Mouse (Mus musculus): Measurements from ENCODE around the gene Alpl.

Gene Alpl

GRCm38 (mm10) chr4:137719378-137720077 is 76.7 kb downstream of the Alpl start:
- DNase-seq (ENCODE audit: low read depth, low spot score) = peak; percentile 44

DNA sequence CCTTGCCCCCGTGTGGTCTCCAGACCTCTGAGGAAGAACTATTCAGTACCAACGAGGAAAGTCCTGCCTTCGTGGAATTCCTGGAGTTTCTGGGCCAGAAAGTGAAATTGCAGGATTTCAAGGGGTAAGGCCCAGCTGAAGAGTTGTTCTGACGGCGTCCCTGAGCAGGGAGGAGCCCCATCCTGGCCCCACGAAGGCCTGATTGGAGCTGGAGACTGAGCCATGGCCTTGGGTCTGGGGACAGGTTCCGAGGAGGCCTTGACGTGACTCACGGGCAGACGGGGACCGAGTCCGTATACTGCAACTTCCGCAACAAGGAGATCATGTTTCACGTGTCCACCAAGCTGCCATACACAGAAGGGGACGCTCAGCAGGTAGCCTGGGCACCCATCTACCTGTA is 78.5 kb downstream of the Alpl start:
- DNase-seq (ENCODE audit: low read depth, low spot score) = no peak

GRCm38 (mm10) chr4:137717005-137717404 is 79.2 kb downstream of the Alpl start:
- DNase-seq (ENCODE audit: low read depth, low spot score) = no peak

DNA sequence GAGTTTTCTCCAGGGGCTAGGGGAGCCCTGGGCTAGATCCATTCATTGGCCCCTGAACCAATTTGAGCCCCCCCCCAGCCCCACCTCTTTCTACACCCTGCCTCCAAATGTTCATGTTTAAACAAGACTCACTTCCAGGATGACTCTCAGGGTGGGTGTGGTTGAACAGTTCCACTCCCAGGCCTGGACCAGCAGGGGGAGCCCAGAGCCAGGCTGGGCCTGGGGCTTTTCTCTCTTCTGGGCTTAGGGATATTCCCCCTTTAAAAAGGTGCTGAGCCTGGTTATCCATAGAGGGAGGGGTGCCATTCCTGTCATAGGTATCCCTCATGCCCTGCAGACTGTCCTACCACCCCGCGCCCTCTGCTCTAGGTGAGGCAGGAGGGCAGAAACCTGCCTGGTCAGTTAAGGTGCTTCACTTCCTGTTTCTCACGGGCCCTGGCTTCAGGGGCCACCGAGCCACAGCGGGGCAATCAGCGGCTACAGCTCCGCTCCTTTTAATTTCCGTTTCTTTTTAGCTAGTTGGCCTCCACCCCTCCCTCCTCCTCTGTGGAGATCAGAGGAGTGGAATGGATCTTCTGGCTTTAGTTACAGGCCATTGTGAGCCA is 82.1 kb downstream of the Alpl start:
- DNase-seq (ENCODE audit: low read depth, low spot score) = peak; percentile 66

DNA sequence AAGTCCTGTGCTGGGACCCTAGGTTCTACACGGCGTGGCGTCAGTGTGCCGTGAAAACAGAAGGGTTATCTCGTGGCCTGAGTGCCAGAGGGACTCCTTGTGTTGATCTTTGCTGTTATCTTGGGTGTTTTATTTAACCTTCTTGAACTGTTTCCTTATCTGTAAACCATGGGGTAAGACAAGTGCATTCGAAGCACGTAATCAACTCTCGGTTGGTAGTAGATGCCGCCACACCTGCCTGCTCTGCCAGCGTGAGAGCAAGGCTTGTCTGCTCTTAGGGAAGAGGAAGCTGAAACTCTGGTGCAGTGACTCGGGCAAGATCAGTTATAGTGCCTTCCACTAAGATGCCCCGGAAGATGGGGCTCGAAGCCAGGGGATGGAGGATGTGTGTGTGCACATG is 83.2 kb downstream of the Alpl start:
- peak; percentile 82 for DNase-seq (ENCODE audit: low read depth, low spot score)

DNA sequence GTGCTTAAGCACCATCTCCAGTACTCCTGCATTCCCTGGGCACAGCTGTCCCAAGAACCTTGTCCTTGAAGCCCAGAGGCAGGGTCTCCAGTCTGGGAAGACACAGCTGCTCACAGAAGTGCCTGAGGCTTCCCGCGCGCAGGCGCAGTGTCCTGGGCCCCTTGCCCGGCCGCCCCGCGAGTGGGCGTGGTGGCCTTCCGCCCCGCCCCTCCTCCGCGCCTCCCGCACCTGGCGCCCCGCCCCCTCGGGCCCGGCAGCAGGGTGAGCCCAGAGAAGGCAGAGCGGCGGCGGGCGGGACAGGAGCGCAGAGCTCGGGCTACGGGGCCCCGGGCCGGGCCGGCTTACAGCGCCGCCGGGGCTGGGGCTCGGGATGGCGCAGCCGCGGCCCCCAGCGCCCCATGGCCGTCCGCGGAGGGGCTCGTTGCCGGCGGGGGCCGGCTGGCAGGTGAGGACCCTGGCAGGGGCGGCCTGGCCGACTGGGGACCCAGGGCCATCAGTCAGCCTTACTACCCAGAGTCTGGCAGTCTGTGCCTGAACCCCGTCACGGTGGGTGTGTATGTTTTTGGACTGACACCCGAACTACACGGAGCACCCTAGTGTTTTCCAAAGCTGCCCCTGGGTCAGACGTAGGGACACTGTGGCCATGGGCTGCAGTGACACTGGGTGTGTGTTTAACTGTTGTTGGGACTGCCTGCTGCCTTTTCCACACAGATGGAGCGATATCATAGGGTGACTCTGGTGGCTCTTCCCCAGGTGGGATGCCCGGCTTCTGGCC is 88.8 kb downstream of the Alpl start:
- peak; percentile 83 for DNase-seq (ENCODE audit: low read depth, low spot score)

DNA sequence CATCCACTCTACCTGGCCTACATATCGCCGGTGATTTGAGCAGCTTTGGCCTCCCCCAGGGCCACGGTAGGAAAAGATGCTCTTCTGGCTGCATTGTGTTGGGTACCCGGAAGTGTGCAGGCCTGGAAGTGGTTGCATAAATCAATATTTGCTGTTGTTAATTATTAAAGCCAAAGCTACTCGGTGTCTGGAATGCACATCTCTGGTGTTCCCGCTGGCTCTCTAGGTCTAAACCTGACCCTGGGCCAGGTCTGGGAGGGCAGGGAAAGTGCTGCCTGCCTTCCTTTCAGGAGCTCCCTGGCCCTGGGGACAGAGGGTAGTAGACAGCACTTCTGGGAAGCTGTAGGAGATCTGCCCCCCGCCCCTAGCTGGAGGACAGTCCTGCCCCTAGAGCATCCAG is 89.7 kb downstream of the Alpl start:
- no peak for DNase-seq (ENCODE audit: low read depth, low spot score)

- DNase-seq (ENCODE audit: low read depth, low spot score) = no peak
These were observed 90.8 kb downstream of the Alpl start for GRCm38 (mm10) chr4:137705379-137705778.

DNA sequence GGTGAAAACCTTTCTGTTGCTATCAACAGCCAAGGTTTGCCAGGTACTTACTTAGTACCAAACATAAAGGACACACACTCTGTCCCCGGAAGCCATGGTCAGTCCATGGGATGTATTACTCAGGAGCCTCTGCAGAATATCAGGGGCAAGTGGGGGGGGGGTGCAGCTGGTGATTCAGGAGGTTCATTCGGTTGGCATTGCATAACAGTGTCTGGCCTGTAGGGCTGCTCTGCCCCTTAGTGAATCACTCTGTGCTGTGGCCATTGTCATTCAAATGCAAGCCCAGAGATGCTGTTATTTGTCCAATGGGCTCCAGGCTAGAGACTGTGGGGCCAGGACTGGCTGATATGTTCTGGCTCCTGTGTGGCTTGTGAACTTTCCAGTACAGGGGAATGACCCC is 91.6 kb downstream of the Alpl start:
- DNase-seq (ENCODE audit: low read depth, low spot score) = no peak

- no peak for DNase-seq (ENCODE audit: low read depth, low spot score)
These were observed 93.1 kb downstream of the Alpl start for GRCm38 (mm10) chr4:137703077-137703476.

DNA sequence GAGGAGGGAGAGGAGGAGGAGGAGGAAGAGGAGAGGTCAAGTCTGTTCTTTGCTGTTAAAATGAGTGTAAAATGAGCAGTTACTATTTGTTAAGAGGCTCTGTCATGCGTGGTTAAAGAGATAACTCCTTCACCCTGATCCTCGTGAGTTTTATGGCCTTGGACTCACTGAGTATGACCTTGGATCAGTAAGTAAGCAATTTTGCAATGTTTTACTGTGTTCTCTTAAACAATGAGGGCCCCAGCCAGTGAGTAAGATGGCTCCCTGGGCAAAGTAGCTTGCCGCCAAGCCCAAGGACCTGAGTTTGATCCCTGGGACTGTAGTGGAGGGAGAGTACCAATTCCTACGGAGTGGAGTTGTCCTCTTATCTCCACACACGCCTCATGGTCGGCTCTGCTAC is 95.2 kb downstream of the Alpl start:
- no peak for DNase-seq (ENCODE audit: low read depth, low spot score)

GRCm38 (mm10) chr4:137699264-137700211 is 96.6 kb downstream of the Alpl start:
- no peak for DNase-seq (ENCODE audit: low read depth, low spot score)

DNA sequence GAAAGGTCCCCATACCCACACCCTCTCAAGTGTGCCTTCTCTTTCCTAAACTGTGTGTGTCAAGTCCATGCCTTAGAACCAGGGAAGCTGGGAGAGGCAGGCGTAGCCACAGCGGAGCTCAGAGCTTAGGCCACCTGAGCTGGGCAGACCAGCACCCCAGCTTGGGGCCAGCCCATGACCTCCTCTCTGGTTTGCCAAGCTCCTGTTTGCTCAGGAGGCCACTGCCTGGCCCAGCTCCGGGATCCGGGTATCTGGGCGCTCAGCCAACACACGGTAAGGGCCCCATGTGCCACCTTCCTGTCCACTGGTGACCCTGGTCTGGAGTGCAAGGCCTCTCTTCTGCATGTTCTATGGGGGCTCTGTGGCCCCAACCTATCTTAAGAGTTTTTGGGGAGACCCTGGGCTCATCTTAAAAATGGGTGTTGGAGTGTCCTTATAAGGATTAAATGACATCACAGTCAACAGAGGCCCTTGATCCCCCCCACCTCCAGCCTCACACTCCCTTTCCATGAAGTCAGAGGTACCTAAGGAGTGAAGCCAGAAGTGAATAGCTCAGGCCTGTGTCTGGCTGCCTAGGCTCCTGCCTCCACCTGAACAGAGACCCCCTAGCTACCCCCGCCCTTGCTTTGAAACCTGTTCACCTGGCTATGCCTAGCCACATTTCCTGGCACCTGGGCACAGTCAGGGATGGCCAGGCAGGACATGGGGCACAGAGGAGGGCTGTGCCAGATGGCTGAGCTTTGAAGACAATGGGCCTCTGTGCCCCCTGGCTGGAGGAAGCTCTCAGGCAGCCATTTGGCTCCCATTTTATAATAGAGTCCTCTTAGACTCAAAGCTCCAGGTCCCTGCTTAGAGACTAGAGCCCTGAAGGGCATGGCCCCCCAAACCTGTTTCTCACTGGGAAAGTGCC is 97.9 kb downstream of the Alpl start:
- DNase-seq (ENCODE audit: low read depth, low spot score) = no peak

DNA sequence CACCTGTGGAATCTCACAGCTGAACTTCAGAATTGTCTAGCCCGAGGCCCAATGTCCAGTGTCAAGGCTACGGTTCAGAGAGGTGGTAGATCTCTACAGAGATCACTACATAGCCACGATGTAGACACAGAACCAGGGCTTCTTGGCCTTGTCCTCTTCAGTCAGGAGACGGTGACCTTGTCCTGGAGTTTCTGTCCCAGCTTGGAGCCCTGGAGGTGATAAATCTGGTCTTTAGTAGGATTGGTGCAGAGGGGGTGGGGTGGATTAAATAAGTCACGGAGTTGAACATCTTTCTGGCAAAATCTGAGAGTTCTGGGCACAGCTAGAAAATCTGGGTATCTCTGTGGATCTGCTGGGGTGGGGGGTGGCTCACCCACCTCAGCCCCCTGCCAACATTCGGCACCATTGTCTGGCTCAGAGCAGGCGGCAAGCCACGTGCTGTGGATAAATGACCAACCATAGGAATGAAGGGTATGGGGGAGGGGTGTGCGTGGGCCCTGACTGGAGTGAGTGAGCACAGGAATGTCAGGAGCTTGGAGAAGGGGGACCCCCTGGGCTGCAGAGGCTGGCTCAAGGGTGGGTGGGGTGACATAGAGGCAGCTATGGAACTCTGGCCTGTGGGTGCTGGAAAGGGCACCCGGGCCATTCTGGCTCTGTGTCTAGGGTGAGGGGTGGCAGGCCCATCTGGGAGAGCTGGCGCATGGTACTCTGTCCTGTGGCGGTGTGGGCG is 98.9 kb downstream of the Alpl start:
- DNase-seq (ENCODE audit: low read depth, low spot score) = no peak

GRCm38 (mm10) chr4:137695900-137696299 is 100.3 kb downstream of the Alpl start:
- no peak for DNase-seq (ENCODE audit: low read depth, low spot score)

DNA sequence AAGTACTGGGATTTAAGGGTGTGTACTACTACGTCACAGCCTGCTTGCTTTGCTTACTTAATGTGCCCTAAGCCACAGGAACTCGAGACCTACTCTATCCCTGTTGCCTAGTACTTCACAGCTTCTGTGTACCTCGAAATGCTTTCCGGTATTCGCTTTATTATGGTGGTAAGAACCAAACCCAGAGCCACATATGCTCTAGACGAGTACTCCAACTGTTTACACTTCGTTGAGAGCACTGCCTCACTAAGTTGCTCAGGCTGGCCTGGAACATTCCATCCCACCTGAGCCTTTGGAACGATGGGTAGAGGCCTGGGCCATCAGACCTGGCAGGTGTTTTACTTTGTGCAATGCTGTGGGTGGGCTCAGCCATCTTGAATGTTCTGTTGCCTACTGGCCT is 100.9 kb downstream of the Alpl start:
- no peak for DNase-seq (ENCODE audit: low read depth, low spot score)

DNA sequence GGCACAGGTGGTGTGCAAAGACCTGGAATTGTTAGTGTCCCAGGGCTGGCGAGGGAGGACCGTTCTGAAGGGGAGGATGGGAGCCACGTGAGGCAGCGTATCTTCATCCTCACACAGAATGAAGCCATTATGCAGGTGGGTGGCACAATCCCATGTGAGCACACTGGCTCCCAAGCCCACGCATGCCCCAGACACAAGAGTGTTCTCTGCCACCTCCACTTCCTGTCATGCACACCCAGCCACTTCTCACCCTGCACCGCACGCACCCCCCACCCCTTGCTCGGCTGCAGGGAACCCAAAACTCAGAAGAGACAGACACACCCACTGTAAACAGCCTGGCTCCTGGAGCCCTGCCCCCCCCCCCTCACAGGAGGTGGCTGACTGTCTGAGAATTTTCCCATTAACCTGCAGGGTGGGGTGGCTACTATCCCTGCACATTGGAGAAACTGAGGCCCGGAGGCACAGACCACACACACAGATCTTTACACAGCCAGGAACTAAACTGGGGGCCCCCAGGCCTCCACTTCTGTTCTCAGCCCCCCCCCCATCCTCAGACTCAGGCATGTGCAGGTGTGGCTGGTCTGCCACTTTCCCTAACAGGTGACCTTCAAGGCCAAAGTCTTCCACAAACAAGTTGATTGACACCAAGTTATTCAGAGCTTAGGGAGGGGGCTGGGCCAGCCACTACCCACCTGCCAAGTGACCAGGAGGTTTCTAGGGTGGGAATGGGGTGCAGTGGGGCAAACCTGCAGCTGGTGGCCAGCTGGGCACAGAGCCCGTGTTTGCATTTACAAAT is 103.9 kb downstream of the Alpl start:
- DNase-seq (ENCODE audit: low read depth, low spot score) = no peak

Measured in A20 (cell line).